Comparison of ENCODE assay signal across 7 mouse cellular contexts in genomic region chr5:142441332-142442044, GRCm38 (mm10). TPM values are rescaled to one million over a fixed set of nuclear protein-coding genes. Genes with fewer than 3 reads are reported as not detected.
DNase-seq lines count a peak whose midpoint lies in the region; ATAC-seq and TF ChIP-seq lines count a peak whose summit lies in the region.

No protein-coding gene starts in this region.

- H3K4me2 ChIP-seq in limb, embryonic 14.5 days (replicated peaks; ENCODE audit: low read depth, low read length, severe bottlenecking), result peak overlapping the region; percentile 73

- DNase-seq in spleen, adult 12 weeks (ENCODE audit: low spot score), result peak; percentile 19
- DNase-seq in spleen, postnatal 14 days (ENCODE audit: low spot score in 2 of 2), result no peak
- no peak for DNase-seq in limb, embryonic 14.5 days (ENCODE audit: low spot score)
- no peak for DNase-seq in embryo, embryonic 10.5 days (ENCODE audit: low spot score)
- DNase-seq in layer of hippocampus, adult 9-10 months (ENCODE audit: low spot score), result no peak

- peaks cover 20% of the 10 kb centered on the region for H3K4me1 ChIP-seq in embryonic fibroblast, embryonic 13.5 days (ENCODE audit: control insufficient read depth, insufficient read depth, low read length)
- H3K4me1 ChIP-seq in limb, embryonic 14.5 days (ENCODE audit: control insufficient read depth, insufficient read depth, low read length), result peaks cover 43% of the 10 kb centered on the region
- H3K4me1 ChIP-seq in small intestine, adult 2 months (ENCODE audit: control insufficient read depth, insufficient read depth, insufficient read length, low read length), result peaks cover 54% of the 10 kb centered on the region

- peak overlapping the region; percentile 28 for H3K4me3 ChIP-seq in embryonic fibroblast, embryonic 13.5 days (ENCODE audit: insufficient read depth, low read length)
- H3K4me3 ChIP-seq in limb, embryonic 14.5 days (replicated peaks; ENCODE audit: low read length), result no peak overlapping the region
- peak overlapping the region; percentile 47 for H3K4me3 ChIP-seq in small intestine, adult 2 months (ENCODE audit: low read depth, low read length)

- no peak for ATAC-seq in limb, embryonic 14.5 days (ENCODE audit: low FRiP score, low read depth)

- no peak for TF ChIP-seq POLR2A in embryonic fibroblast, embryonic 13.5 days (IDR thresholded peaks at IDR 0.05; ENCODE audit: low read depth, low read length)
- no peak for TF ChIP-seq POLR2A in limb, embryonic 14.5 days (IDR thresholded peaks at IDR 0.05; ENCODE audit: borderline replicate concordance, extremely low read depth, insufficient read depth, insufficient read length)
- TF ChIP-seq POLR2A in small intestine, adult 2 months (IDR thresholded peaks at IDR 0.05; ENCODE audit: low read depth, low read length), result no peak

- no peak for TF ChIP-seq CTCF in embryonic fibroblast, embryonic 13.5 days (IDR thresholded peaks at IDR 0.05; ENCODE audit: borderline replicate concordance, insufficient read depth, low read length)
- TF ChIP-seq CTCF in small intestine, adult 2 months (IDR thresholded peaks at IDR 0.05; ENCODE audit: extremely low read depth, insufficient read length, insufficient replicate concordance, low read depth, low read length), result no peak

- H3K9ac ChIP-seq in limb, embryonic 14.5 days (ENCODE audit: low read depth, low read length, severe bottlenecking), result peak overlapping the region; percentile 44

- no peaks in the 10 kb centered on the region for H3K9me3 ChIP-seq in limb, embryonic 14.5 days (ENCODE audit: control insufficient read depth, low read length)

- H3K27me3 ChIP-seq in limb, embryonic 14.5 days (ENCODE audit: control insufficient read depth, insufficient read depth, low read length), result no peaks in the 10 kb centered on the region
- no peaks in the 10 kb centered on the region for H3K27me3 ChIP-seq in small intestine, adult 2 months (ENCODE audit: control insufficient read depth, insufficient read depth, low read length)

- WGBS in limb, embryonic 14.5 days, result 63% methylated on average over 22 of the region's 22 CpGs
- WGBS in small intestine, adult 2 months, result 14% methylated on average over 22 of the region's 22 CpGs

- H3K27ac ChIP-seq in embryonic fibroblast, embryonic 13.5 days (ENCODE audit: insufficient read depth, low read length), result peak overlapping the region; percentile 94
- H3K27ac ChIP-seq in limb, embryonic 14.5 days (replicated peaks; ENCODE audit: low read depth, low read length), result peak overlapping the region; percentile 86
- H3K27ac ChIP-seq in small intestine, adult 2 months (ENCODE audit: insufficient read depth, low read depth, low read length), result peak overlapping the region; percentile 92

- H3K36me3 ChIP-seq in limb, embryonic 14.5 days (ENCODE audit: control insufficient read depth, insufficient read depth, low read length), result peaks cover 14% of the 10 kb centered on the region
- H3K36me3 ChIP-seq in small intestine, adult 2 months (ENCODE audit: control insufficient read depth, insufficient read depth, low read length), result peaks cover 6% of the 10 kb centered on the region; the same call in 1 of the 2 replicates

RNA-seq across cellular contexts. Expression of gene Ap5z1, which starts 22.3 kb away (rescaled TPM):
- polyA plus RNA-seq in embryonic fibroblast, embryonic 13.5 days (2011; ENCODE audit: insufficient read length, low read depth, missing spikeins), result 8.2 and 10.1 TPM in 2 replicates
- 23.2 and 28.5 TPM in 2 replicates for polyA plus RNA-seq in limb, embryonic 14.5 days (2012; rRNA removed)
- 8.8 and 9.6 TPM in 2 replicates for polyA plus RNA-seq in limb, embryonic 14.5 days (2014; fragmentation: Nextera tagmentation; extraction: Ambion mirVana)
- polyA plus RNA-seq in small intestine, adult 2 months (2012; rRNA removed), result 15.0 and 37.6 TPM in 2 replicates

RNA-seq across cellular contexts. Expression of gene Foxk1, which starts 40.2 kb away (rescaled TPM):
- polyA plus RNA-seq in embryonic fibroblast, embryonic 13.5 days (2011; ENCODE audit: insufficient read length, low read depth, missing spikeins), result 34.1 and 38.3 TPM in 2 replicates
- 18.6 and 22.1 TPM in 2 replicates for polyA plus RNA-seq in limb, embryonic 14.5 days (2012; rRNA removed)
- polyA plus RNA-seq in limb, embryonic 14.5 days (2014; fragmentation: Nextera tagmentation; extraction: Ambion mirVana), result 6.0 and 6.7 TPM in 2 replicates
- polyA plus RNA-seq in small intestine, adult 2 months (2012; rRNA removed), result 11.2 and 58.0 TPM in 2 replicates
